Mouse (Mus musculus): ENCODE results near the gene Flt3l.
"Not testable (repeated sequence)": the region's sequence is repeated elsewhere in the genome, so short reads cannot be mapped to it uniquely, and the experiment has no call there.

Gene Flt3l

DNA sequence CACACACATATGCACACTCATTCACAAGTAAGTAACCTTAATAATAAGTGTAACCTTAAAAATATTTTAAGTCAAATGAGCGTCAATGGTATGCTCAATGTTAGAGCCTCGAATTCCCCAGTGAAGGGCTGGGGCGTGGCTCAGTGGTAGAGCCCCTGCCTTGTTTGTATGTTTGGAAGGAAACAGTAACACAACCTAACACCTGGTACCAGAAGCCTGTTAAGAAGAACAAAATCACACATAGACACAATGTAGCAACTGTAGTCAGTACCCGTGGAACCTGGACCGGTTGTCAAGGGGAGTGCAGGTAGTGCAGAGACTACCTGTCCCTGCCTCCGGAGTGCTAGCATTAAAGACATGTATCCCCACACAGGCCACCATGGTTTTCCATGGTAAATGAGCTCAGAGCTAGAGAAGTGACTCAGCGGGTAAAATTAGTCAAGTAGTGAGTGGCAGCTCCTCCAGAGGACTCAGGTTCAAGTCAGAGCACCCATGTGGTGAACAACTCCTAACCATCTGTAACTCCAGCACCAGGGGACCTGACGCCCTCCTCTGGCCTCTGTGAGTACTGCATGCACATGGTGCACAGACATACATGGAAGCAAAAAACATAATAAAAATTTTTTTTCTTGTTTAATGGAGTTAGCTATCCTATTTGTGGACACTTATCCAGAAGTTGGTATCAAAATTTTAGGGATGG, 37.5 kb downstream of the Flt3l start:
- no peak for DNase-seq (ENCODE audit: low read depth, low spot score)

DNA sequence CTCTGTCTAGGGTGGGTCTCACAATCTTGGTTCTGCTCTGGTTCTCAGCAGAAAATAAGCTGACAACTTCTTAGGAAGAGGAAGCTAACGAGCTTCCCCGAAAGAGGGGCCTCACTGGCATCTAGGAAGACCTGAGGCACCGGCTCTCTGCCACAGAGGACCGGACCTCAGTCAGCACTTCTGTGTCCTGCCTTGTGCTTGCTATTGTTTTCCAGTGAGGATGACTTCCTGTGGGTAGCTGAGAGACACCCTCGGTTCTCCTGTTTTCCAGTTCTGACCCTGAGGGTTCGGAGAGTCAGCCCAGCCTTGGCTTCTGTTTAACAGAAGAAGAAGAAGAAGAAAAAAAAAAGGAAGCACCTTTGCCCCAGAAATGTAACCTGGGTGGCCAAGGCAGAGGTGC, 38.8 kb downstream of the Flt3l start:
- DNase-seq (ENCODE audit: low read depth, low spot score), result no peak

DNA sequence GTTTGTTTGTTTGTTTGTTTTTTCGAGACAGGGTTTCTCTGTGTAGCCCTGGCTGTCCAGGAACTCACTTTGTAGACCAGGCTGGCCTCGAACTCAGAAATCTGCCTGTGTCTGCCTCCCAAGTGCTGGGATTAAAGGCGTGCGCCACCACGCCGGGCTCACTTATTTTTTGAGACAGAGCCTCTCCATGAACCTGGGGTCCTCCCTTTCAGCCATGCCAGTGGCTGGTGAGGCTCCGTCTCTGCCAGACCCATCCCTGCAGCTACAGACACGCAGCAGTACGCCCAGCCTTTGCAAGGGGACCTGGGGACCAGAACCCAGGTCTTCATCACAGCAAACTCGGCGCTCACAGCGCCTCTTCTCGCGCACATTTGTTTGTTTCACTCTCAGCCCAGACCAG, 40.3 kb downstream of the Flt3l start:
- DNase-seq (ENCODE audit: low read depth, low spot score), result not testable (repeated sequence)

DNA sequence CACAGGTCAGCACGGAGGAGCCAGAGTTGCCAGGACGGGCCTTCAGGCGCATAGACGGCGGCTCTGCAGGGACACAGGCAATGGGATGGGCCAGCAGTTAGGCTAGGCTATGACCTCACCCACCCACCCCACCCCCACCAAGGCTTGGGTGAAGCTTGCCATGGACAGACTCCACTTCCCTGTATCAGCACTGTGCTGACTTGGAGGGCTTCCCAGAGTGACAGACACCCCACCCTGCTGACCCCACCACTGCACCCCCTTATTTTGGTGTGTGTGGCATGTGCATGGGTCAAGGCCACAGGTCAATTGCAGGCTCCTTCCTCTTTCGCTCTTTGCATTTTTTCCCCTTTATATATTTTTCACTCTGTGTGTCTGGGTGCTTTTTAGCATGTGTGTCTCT, 40.9 kb downstream of the Flt3l start:
- DNase-seq (ENCODE audit: low read depth, low spot score), result no peak

DNA sequence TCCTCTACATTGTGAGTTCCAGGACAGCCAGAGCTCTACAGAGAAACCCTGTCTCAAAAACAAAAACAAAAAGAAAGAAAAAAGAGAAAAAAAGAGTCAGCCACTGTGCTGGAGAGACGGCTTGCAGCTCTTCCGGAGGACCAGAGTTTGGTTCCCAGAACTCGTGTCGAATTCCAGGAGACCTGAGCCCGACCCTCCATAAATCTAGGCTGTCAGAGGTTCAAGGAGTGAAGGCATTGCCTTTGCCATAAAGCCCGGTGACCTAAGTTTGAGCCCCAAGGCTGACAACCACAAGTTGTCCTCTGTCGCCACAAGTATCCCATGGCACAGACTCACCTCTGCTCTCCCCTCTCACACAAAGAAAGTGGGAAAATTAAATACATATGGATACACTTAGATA, 42.1 kb downstream of the Flt3l start:
- peak; percentile 70 for DNase-seq (ENCODE audit: low read depth, low spot score)

DNA sequence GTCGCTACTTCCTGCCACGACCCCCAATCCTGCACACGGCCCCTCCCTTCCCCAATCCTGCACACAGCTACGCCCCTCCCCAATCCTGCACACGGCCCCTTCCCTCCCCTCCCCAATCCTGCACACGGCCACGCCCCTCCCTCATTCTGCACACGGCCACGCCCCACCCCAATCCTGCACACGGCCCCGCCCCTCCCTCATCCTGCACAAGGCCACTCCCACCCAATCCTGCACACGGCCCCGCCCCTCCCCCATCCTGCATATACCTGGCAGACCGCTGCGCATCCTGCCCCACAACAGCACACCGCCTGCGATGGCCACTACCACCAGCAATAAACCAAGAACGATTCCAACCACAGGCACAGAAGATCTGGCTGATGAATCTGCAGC, 42.7 kb downstream of the Flt3l start:
- DNase-seq (ENCODE audit: low read depth, low spot score), result peak; percentile 49

DNA sequence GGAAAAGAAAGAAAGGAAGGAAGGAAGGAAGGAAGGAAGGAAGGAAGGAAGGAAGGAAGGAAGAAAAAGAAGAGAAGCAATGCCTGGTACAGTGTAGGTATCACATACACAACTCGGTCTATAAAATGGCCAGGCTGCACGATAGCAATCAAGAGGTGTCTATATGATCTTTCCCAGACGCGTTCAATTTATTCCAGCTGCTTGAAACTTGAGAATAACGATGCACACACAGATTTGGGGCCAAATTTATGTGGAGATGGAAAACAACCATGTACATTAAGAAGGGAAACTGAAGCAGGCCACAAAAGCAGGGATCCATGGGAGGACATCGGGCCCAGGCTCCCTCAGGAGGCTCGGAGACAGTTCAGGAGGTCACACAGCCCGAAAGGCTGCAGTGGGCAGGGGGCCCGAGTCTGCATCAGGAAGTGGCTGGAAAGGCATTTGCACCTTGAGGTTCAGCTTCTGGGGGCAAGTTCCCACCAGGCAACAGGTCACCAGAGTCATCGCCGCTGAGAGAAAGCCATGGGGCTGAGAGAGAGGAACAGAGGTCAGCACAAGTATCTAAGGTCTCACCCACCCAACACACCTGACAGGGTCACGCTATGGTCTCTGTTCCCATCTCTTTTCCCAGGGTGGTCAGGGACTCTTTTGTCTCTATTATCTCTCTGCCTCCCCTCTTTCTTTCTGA, 43.3 kb downstream of the Flt3l start:
- peak; percentile 64 for DNase-seq (ENCODE audit: low read depth, low spot score)

DNA sequence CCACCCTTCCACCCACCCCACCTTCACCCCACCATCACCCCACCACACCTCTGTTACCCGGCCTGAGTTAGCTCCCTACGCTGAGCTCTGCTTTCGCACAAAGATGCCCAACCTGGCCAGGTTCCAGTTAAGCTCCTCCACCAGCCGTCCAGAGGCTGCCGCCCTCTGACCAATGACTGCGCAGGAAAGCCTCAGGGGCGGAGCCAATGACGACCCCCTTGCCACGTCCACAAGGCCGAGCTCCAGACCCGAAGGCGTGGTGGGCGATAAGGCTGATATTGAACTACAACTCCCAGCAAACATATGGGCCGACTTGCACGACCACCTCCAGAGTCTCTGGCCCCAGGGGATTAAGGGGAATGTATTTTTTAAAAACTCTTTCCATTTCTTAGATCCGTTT, 44.2 kb downstream of the Flt3l start, which contains the start of gene Rcn3:
Rcn3 (minus strand) TSS at position 174 of the 400 bp plus-strand sequence.
- peak; percentile 98 for DNase-seq (ENCODE audit: low read depth, low spot score)

DNA sequence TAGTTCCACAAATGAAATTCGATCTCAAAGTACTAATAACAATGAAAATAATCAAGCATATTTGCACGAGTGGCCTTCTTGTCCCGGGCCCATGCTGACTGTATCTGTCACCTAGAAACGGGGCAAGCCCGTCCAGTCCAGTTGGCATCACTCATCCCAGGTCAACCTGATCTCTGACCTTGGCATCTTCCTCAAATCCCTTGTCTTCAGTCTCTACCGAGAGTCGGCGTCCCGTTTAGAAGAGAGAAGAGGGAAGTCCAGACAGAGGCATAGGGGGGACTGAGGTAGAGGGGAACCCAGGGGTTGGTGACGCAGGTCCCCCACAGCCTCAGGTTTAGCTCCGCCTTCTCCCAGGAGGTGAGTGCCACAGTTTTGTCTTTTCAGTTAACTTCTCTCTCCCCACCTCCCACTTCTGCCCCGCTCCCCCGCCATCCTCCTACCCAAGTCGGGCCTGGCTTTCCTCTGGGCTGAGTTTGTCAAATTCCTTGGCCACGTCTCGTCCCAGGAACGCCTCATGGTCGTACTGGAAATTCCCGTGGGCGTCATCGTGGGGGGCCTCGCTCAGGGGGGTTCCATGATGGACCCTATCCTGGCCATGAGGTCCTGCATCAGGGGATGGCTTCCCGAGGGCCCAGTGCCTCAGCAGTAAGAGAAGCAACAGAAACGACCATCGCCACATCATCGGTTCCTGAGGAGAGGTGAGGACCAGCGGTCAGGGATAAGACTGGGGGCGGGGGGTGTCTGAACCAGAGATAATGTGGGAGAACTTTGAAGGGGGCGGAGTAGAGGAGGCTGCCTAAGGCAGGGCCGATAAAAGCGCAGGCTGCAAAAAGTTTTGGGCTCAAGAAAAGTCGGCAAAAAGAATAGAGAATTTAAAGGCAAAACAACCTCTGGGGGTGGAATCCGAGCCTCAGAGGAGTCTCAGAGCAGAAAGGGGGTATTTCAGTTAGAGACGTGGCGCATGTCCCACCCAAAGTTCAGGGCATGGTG, 44.9 kb downstream of the Flt3l start:
- DNase-seq (ENCODE audit: low read depth, low spot score), result peak; percentile 31

DNA sequence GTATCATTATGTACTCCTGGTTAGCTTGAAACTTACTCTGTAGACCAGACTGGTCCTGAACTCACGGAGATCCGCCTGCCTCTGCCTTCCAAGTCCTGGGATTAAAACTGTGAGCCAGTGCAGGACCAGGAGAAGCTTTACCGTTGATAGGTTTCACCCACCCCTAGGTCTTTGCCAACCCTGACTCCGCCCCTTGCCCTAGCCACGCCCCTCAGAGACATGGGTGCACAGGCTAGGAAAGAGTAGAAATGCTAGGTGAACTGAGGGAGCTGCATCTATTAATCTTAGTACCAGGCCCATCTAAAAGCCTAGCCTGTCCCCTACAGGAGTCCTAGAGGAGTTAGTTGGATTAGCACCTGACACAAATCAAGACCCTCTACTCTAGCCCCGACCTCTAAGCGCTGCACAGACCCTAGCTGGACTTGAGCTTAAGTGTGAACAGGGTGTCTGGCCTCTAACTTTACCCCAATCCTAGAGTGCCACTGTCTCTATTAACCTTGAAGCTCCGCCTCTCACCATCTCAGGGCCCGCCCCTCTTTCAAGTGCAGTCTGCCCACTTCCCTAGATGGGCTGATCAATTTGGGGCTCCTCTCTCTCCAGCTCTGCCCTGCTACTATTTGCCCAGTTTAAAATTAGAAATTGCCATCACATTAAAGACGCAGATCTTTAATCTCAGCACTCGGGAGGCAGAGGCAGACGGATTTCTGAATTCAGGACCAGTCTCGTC, 45.8 kb downstream of the Flt3l start:
- DNase-seq (ENCODE audit: low read depth, low spot score), result no peak

DNA sequence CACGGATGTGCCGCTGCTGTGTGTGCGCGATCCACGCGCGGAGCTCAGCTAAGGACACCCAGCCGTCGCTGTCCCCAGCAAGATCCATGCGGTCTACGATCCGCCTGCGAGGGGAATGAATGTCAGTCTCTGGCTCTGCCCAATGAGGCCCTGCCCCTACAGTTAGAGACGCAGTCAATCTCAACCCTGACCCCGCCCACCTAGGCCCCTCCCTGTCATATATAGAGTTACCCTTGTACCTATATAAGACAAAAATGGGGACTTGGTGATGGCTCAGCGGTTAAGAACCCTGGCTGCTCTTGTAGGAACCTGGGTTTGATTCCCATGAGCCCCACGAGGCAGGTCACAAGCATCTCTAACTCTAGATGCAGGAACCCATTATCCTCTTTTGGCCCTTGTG, 47.6 kb downstream of the Flt3l start:
- DNase-seq (ENCODE audit: low read depth, low spot score), result no peak

DNA sequence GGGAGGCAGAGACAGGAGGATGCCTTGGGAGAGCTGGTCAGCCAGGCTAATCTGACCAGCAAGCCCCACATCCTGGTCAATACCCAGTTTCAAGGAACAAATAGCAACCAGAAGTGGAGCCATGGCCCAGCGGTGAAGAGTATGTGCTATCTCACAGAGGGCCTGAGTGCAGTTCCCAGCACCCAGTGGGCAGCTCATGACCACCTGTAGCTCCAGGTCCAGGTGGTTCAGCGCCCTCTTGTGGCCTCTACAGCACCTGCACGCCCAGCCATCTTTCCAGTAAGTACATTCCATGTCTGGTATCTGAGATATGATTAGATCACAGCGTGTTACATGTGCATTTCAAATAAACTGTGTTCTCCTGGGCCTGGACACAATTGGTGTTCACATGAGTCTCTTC, 50.1 kb downstream of the Flt3l start:
- DNase-seq (ENCODE audit: low read depth, low spot score), result no peak

DNA sequence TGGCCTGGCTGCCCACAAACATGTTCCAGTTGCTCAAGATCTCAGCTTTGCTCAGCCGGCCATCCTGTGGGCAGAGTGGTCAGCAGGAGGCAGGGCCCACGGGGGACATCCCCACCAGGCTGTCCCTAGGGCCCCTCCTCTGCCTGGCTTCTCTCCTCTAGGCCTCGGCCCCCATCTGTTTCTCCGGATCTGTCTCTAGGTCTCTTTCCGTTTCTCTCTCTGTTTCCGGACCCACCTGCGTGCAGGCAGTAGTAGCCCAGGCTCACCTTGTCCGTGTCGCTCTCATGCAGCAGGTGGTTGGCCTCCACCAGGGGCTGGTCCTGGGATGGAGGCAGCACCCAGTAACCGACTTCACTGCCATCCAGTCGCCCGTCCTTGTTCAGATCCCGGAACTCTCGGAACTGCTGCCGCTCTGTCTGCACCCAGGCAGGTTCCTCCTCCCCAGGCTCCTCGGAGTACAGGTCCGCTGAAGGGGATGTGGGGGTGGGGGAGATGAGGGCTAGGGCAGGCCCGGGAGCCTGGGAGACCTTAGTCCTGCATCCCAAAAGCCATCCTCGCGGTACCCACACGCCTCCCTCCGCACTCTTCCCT, 52.8 kb downstream of the Flt3l start:
- DNase-seq (ENCODE audit: low read depth, low spot score), result no peak

DNA sequence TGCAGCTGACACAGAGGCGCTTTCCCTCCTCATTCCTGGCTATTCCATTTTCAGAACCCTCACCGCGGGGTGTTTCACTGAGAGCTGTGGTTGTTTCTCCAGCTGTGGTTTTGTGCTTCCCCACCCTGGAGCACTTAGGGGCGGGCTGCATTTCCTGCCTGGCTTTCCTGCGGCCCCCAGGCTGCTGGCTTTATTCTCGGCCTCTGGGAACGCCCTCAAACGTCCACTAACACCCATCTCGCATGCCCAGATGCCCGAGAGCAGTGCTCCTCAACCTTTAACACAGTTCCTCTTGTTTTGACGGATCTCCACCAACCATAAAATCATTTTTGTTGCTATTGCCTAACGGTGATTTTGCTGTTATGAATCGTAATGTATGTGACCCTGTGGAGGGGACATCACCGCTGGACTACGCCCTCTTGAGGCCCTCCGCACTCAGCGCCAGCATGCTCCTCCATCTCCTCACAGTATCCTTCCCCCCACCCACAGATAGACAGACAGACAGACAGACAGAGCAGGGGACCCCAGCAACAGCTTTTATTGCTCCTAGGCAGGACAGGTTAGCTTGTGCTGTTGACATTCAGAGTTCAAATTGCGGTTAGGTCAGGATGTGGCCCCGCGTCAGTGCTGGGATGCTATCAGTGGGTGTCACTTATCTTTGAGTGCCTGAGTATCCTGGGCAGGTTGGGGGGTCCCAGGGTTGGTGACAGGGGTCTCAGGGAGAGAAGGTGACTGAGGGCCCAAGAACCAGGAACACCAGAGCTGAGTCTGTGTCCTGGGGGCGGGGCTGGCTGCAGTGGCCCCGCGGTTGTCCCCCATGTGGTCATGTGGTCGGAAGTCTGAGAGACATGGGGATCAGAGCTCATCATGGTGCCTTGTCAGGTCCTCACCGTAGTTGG, 53.6 kb downstream of the Flt3l start:
- no peak for DNase-seq (ENCODE audit: low read depth, low spot score)

DNA sequence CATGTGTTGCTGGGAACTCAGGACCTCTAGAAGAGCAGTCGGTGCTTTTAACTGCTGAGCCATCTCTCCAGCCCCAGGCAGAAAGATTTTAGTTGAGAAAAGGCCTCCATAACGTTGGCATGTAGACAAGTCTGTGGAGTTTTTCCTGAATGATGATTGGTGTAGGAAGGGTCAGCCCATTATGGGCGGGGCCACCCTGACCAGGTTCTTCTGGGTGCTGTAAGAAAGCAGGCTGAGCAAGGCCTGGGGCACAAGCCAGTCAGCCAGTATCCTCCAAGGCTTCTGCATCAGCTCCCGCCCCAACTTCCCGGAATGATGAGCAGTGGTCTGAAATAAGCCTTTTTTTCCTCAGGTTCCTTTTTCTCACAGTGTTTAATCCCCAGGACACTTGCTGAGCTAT, 55.2 kb downstream of the Flt3l start:
- no peak for DNase-seq (ENCODE audit: low read depth, low spot score)

DNA sequence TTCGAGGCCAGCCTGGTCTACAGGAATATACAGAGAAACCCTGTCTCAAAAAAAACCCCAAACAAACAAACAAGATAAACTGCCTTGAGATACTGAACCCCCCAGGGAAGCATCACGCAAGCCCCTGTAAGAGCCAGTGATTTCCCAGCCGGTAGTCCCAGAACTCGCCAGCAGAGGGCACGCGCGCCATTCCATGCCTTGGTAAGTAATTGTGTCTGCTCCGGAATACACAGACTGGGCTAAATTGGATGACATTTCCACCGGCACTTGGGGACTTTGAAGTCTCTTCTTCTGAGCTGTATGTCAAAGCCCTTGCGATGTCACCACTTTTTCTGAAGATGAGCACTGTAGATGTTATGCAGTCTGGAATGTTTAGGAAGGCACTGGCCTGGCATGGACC, 56.4 kb downstream of the Flt3l start:
- DNase-seq (ENCODE audit: low read depth, low spot score), result peak; percentile 86
